Mouse (Mus musculus): ENCODE results near the gene Proser1. TPM values are rescaled to one million over a fixed set of nuclear protein-coding genes. Genes with fewer than 3 reads are reported as not detected.

Gene Proser1
- total and polyA plus RNA-seq, 3 experiments, result 4.2 to 60.8 (median 48.3) TPM

DNA sequence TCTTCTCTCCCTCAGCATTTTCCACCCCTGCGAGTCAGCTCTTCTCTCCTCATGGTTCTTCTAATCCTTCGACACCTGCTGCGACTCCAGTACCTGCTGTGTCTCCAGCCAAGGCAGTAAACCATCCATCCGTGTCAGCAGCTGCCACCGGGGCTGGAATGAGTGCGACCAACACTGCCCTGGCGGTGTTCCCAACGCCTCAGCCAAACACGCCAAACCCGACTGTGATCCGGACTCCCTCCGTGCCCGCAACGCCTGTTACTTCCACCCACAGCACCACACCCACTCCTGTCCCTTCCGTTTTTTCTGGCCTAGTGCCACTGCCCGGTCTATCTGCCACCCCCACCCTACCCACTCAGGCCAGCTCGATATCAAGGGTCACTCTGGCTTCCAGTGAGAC lies 14.0 kb downstream of the Proser1 start:
- ATAC-seq (ENCODE audit: extremely low read depth, insufficient number of reproducible peaks, low FRiP score, poor library complexity, severe bottlenecking) (no peak), DNase-seq (ENCODE audit: low spot score) (no peak)
- H3K36me3 ChIP-seq (replicated peaks), result peaks cover 95% of the 10 kb centered on the region
- H3K27me3 ChIP-seq (ENCODE audit: insufficient read depth, low read length), result no peaks in the 10 kb centered on the region
- H3K4me3 ChIP-seq (ENCODE audit: low read depth, low read length), result no peak overlapping the region
- H3K4me1 ChIP-seq (ENCODE audit: insufficient read depth, low read depth, low read length), result no peaks in the 10 kb centered on the region
- H3K9me3 ChIP-seq (replicated peaks), result no peaks in the 10 kb centered on the region
- no peak for TF ChIP-seq POLR2AphosphoS5 (IDR thresholded peaks at IDR 0.05; ENCODE audit: insufficient replicate concordance, low read depth, low read length)
- no peak for TF ChIP-seq GATA2 (IDR thresholded peaks at IDR 0.05; ENCODE audit: borderline replicate concordance, low read depth, low read length)
- TF ChIP-seq GATA1 (IDR thresholded peaks at IDR 0.05; ENCODE audit: borderline replicate concordance, low read length), result no peak
- TF ChIP-seq TAL1 (conservative IDR thresholded peaks at IDR 0.05; ENCODE audit: low read depth, low read length), result no peak
- TF ChIP-seq CTCF (IDR thresholded peaks at IDR 0.05; ENCODE audit: low read depth, low read length), result no peak

DNA sequence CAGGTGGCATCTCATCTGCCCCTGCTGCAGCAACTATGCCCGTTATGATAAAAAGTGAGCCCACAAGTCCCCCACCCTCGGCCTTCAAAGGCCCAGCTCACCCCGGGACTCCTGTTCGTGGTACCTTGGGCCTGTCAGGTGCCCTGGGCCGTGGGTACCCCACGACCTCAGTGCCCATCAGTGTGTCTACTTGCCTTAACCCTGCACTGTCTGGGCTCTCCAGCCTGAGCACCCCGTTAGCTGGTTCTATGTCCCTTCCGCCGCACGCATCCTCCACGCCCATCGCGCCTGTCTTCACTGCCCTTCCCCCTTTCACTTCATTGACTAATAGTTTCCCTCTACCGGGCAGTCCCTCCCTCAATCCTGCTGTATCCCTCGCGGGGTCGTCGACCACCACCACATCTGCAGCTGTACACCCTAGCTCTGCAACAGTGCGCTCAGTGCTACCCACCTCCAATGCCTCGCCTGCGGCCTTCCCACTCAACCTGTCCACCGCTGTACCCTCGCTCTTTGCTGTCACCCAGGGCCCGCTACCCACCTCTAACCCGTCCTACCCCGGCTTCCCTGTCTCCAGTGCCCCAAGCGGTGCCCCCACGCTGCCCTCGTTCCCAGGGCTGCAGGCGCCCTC lies 15.1 kb downstream of the Proser1 start:
- peaks cover 89% of the 10 kb centered on the region for H3K36me3 ChIP-seq (replicated peaks)

DNA sequence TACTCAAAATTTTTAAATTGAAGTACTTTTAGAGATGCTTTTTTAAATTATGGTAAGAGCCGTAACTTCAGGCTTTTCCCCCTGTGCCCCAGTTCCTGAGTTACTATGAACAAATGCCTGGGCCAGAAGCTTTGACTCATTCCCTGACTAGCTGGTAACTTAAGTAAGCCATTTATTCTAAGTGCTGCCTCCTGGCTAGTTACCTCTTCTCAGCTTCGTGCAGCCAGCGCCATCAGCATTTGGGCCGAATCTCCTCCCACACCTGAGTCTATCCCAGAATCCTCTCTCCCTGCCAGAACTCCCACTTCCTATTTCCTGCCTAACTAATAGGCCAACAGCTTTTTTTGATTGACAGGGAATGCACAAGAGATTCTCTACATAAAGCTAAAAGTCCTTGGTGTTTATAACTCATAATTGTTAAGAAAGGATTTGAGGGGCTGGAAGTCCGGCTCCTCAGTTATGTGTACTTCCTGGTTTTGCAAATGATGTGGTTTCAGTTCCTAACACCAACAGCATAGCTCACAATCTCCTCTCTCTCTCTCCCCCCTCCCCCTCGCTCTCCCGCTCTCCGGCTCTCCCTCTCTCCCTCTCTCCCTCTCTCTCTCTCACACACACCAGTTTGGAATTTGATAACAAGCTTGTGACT lies 20.1 kb downstream of the Proser1 start:
- Histone ChIP-seq H3K27me3 (ENCODE audit: insufficient read depth, low read length) (peaks cover 2% of the 10 kb centered on the region; the same call in 1 of the 2 replicates), H3K9me3 (replicated peaks) (no peaks in the 10 kb centered on the region), H3K4me1 (ENCODE audit: insufficient read depth, low read depth, low read length) (0 out of 2 replicates have a peak, but pooled peaks cover 2% of the 10 kb centered on the region), H3K36me3 (replicated peaks) (peaks cover 42% of the 10 kb centered on the region), H3K4me3 (ENCODE audit: low read depth, low read length) (no peak overlapping the region)
- DNase-seq (ENCODE audit: low spot score) (no peak), ATAC-seq (ENCODE audit: extremely low read depth, insufficient number of reproducible peaks, low FRiP score, poor library complexity, severe bottlenecking) (no peak)
- no peak for TF ChIP-seq CTCF (IDR thresholded peaks at IDR 0.05; ENCODE audit: low read depth, low read length)
- TF ChIP-seq GATA1 (IDR thresholded peaks at IDR 0.05; ENCODE audit: borderline replicate concordance, low read length), result no peak
- TF ChIP-seq TAL1 (conservative IDR thresholded peaks at IDR 0.05; ENCODE audit: low read depth, low read length), result no peak

More for the DNA sequence above, 15.1 kb downstream of the Proser1 start:
- H3K27me3 ChIP-seq (ENCODE audit: insufficient read depth, low read length), result no peaks in the 10 kb centered on the region
- no peak overlapping the region for H3K4me3 ChIP-seq (ENCODE audit: low read depth, low read length)
- H3K9me3 ChIP-seq (replicated peaks), result no peaks in the 10 kb centered on the region
- ATAC-seq (ENCODE audit: extremely low read depth, insufficient number of reproducible peaks, low FRiP score, poor library complexity, severe bottlenecking), result no peak
- no peaks in the 10 kb centered on the region for H3K4me1 ChIP-seq (ENCODE audit: insufficient read depth, low read depth, low read length)
- DNase-seq (ENCODE audit: low spot score), result no peak
- TF ChIP-seq CTCF (IDR thresholded peaks at IDR 0.05; ENCODE audit: low read depth, low read length) (no peak), GATA2 (IDR thresholded peaks at IDR 0.05; ENCODE audit: borderline replicate concordance, low read depth, low read length) (no peak), TAL1 (conservative IDR thresholded peaks at IDR 0.05; ENCODE audit: low read depth, low read length) (no peak), POLR2AphosphoS5 (IDR thresholded peaks at IDR 0.05; ENCODE audit: insufficient replicate concordance, low read depth, low read length) (no peak), GATA1 (IDR thresholded peaks at IDR 0.05; ENCODE audit: borderline replicate concordance, low read length) (no peak)

DNA sequence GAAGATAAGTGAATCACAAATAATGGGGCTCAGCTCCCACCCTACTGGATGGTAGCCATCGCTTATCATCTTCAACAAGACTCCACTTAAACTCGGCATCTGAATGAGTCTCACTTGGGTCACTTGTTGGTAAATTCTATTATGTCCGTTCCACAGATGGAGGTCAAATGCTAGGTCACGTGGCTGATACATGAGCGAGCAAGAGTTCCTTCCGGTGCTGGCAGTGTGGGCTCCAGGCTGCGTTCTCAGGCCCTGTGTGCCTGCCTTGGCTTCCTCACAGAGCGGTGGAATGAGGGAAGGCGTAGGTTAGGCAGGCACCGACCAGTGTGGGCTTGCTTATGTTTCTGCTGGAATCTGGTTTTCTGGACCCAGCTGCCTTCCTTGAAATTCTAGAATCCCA lies 23.1 kb downstream of the Proser1 start:
- Histone ChIP-seq H3K9me3 (replicated peaks) (no peaks in the 10 kb centered on the region), H3K4me1 (ENCODE audit: insufficient read depth, low read depth, low read length) (0 out of 2 replicates have a peak, but pooled peaks cover 2% of the 10 kb centered on the region), H3K36me3 (replicated peaks) (peaks cover 14% of the 10 kb centered on the region), H3K27me3 (ENCODE audit: insufficient read depth, low read length) (peaks cover 2% of the 10 kb centered on the region; the same call in 1 of the 2 replicates), H3K4me3 (ENCODE audit: low read depth, low read length) (no peak overlapping the region)
- DNase-seq (ENCODE audit: low spot score) (no peak), ATAC-seq (ENCODE audit: extremely low read depth, insufficient number of reproducible peaks, low FRiP score, poor library complexity, severe bottlenecking) (no peak)
- TF ChIP-seq POLR2AphosphoS5 (IDR thresholded peaks at IDR 0.05; ENCODE audit: insufficient replicate concordance, low read depth, low read length), result no peak
- no peak for TF ChIP-seq GATA2 (IDR thresholded peaks at IDR 0.05; ENCODE audit: borderline replicate concordance, low read depth, low read length)
- no peak for TF ChIP-seq CTCF (IDR thresholded peaks at IDR 0.05; ENCODE audit: low read depth, low read length)
- no peak for TF ChIP-seq GATA1 (IDR thresholded peaks at IDR 0.05; ENCODE audit: borderline replicate concordance, low read length)
- no peak for TF ChIP-seq TAL1 (conservative IDR thresholded peaks at IDR 0.05; ENCODE audit: low read depth, low read length)

DNA sequence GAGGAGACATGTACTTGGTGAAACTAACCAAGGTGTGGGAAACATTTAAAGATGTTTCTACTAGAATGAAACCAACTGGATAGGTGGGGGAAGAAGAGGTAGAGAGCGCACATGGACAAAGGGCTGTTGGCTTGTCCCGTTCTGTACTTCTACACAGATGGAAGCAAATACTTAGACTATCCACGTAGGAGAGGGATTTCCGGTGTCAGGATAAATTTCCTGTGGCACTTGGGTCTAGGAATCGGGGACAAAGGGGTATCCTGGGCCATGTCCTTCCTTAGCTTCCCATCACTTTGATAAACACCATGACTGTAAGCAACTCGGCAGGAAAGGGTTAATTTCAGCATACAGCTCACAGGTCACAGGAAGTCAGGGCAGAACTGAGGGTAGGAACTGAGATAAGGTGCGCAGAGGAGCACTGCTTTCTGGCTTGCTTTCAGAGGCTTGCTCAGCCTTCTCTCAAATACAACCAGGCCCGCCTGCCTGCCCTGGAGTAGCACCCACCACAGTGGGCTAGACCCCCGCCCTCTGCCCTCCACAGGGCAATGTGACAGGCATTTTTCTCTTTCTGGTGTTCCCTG lies 23.6 kb downstream of the Proser1 start:
- no peaks in the 10 kb centered on the region for H3K9me3 ChIP-seq (replicated peaks)
- TF ChIP-seq TAL1 (conservative IDR thresholded peaks at IDR 0.05; ENCODE audit: low read depth, low read length) (no peak), GATA2 (IDR thresholded peaks at IDR 0.05; ENCODE audit: borderline replicate concordance, low read depth, low read length) (no peak)
- H3K36me3 ChIP-seq (replicated peaks), result peaks cover 9% of the 10 kb centered on the region
- ATAC-seq (ENCODE audit: extremely low read depth, insufficient number of reproducible peaks, low FRiP score, poor library complexity, severe bottlenecking) (no peak), DNase-seq (ENCODE audit: low spot score) (no peak)
- H3K27me3 ChIP-seq (ENCODE audit: insufficient read depth, low read length), result peaks cover 2% of the 10 kb centered on the region; the same call in 1 of the 2 replicates
- 0 out of 2 replicates have a peak, but pooled peaks cover 2% of the 10 kb centered on the region for H3K4me1 ChIP-seq (ENCODE audit: insufficient read depth, low read depth, low read length)
- H3K4me3 ChIP-seq (ENCODE audit: low read depth, low read length), result no peak overlapping the region

DNA sequence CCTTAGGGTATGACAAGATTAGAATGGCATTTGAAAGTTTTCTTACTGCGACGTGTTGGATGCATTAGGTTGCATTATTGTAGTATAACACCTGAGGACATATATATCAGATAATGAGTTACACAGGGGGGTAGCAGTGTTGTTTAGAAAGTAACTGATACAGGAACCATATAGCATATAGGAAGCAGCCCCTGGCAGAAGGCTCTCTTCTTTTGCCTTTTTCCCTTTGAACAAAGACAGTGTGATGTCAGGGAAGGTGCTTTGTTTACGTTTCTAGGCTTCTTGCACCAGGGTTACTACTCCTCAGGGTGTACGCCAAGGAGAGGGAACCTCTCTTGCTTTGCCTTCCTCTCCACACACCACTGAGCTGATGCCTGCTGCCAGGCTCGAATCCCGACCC lies 24.9 kb downstream of the Proser1 start, which contains the start of gene Stoml3:
Stoml3 (plus strand) TSS at position 301 of the 400 bp plus-strand sequence.
- H3K36me3 ChIP-seq (replicated peaks), result peaks cover 2% of the 10 kb centered on the region
- H3K9me3 ChIP-seq (replicated peaks), result no peaks in the 10 kb centered on the region
- TF ChIP-seq POLR2AphosphoS5 (IDR thresholded peaks at IDR 0.05; ENCODE audit: insufficient replicate concordance, low read depth, low read length) (no peak), CTCF (IDR thresholded peaks at IDR 0.05; ENCODE audit: low read depth, low read length) (no peak), GATA1 (IDR thresholded peaks at IDR 0.05; ENCODE audit: borderline replicate concordance, low read length) (no peak), GATA2 (IDR thresholded peaks at IDR 0.05; ENCODE audit: borderline replicate concordance, low read depth, low read length) (no peak), TAL1 (conservative IDR thresholded peaks at IDR 0.05; ENCODE audit: low read depth, low read length) (no peak)
- no peak for ATAC-seq (ENCODE audit: extremely low read depth, insufficient number of reproducible peaks, low FRiP score, poor library complexity, severe bottlenecking)
- H3K27me3 ChIP-seq (ENCODE audit: insufficient read depth, low read length), result peaks cover 2% of the 10 kb centered on the region; the same call in 1 of the 2 replicates
- no peak within 1 kb of the TSS for H3K4me3 ChIP-seq (ENCODE audit: low read depth, low read length)
- H3K4me1 ChIP-seq (ENCODE audit: insufficient read depth, low read depth, low read length), result 0 out of 2 replicates have a peak, but pooled peaks cover 2% of the 10 kb centered on the region
- DNase-seq (ENCODE audit: low spot score), result no peak

Data from G1E (cell line).